Mouse (Mus musculus) neural tube, embryonic 12.5 days (tissue): ENCODE measurements at regions not wholly inside any gene's neighbourhood (a gene's known extent, or its start where the extent isn't known, plus 50 kb on each side); places are given as distances from the start of the nearest gene placed in this dataset.

Experiments used
- ATAC-seq: fragments of 200-750 bp; cut with Nextera tagmentation; 2 replicates; pipeline ENCODE4 v1.8.0; 2017; ENCODE audit warnings: low read depth, mild to moderate bottlenecking, moderate TSS enrichment, moderate library complexity; ENCODE audit not compliant: low FRiP score
- H3K27ac ChIP-seq: fragments of 300-500 bp; sonication (generic); 2 replicates; pipeline ENCODE4 v1.5.1; 2016
- H3K27me3 ChIP-seq: fragments of 300-500 bp; sonication (generic); replicated peaks from 2 replicates; pipeline ENCODE4 v1.6.1; 2016; ENCODE audit warnings: mild to moderate bottlenecking
- H3K36me3 ChIP-seq: fragments of 300-500 bp; sonication (generic); 2 replicates; pipeline ENCODE4 v1.6.1; 2016; ENCODE audit warnings: mild to moderate bottlenecking
- H3K4me1 ChIP-seq: fragments of 300-500 bp; sonication (generic); 2 replicates; pipeline ENCODE4 v1.6.1; 2016
- H3K4me2 ChIP-seq: fragments of 300-500 bp; sonication (generic); replicated peaks from 2 replicates; pipeline ENCODE4 v1.6.1; 2016; ENCODE audit warnings: mild to moderate bottlenecking
- H3K4me3 ChIP-seq: fragments of 300-500 bp; sonication (generic); 2 replicates; pipeline ENCODE4 v1.5.1; 2016
- H3K9ac ChIP-seq: fragments of 300-500 bp; sonication (generic); 2 replicates; pipeline ENCODE4 v1.6.1; 2016; ENCODE audit warnings: mild to moderate bottlenecking
- H3K9me3 ChIP-seq: fragments of 300-500 bp; sonication (generic); 2 replicates; pipeline ENCODE4 v1.6.1; 2016; ENCODE audit warnings: mild to moderate bottlenecking
- WGBS: fragments of 180-500 bp; shearing (Covaris S2); methylation state at CpG from one replicate; pipeline ENCODE4 v1.1.7; 2016; 5-methylcytosine and 5-hydroxymethylcytosine counted together

- 90% methylated on average over 4 of the region's 4 CpGs for WGBS
- Histone ChIP-seq H3K4me3 (no peak overlapping the region), H3K27me3 (no peaks in the 10 kb centered on the region), H3K4me1 (no peaks in the 10 kb centered on the region), H3K9ac (no peak overlapping the region), H3K36me3 (no peaks in the 10 kb centered on the region), H3K4me2 (no peak overlapping the region), H3K9me3 (no peaks in the 10 kb centered on the region), H3K27ac (no peak overlapping the region)
- no peak for ATAC-seq
These were observed 201.0 kb downstream of the Klf6 start for GRCm38 (mm10) chr13:6062305-6062704.

GRCm38 (mm10) chr13:6062729-6063386 is 201.6 kb downstream of the Klf6 start:
- 78% methylated on average over 3 of the region's 3 CpGs for WGBS
- Histone ChIP-seq H3K4me2 (no peak overlapping the region), H3K4me3 (no peak overlapping the region), H3K27me3 (no peaks in the 10 kb centered on the region), H3K27ac (no peak overlapping the region), H3K9ac (no peak overlapping the region), H3K9me3 (no peaks in the 10 kb centered on the region), H3K4me1 (no peaks in the 10 kb centered on the region), H3K36me3 (no peaks in the 10 kb centered on the region)
- no peak for ATAC-seq

- Histone ChIP-seq H3K9me3 (no peaks in the 10 kb centered on the region), H3K4me2 (no peak overlapping the region), H3K4me3 (no peak overlapping the region), H3K27me3 (no peaks in the 10 kb centered on the region), H3K27ac (no peak overlapping the region), H3K9ac (no peak overlapping the region), H3K36me3 (no peaks in the 10 kb centered on the region), H3K4me1 (no peaks in the 10 kb centered on the region)
- 87% methylated on average over 4 of the region's 4 CpGs for WGBS
- no peak for ATAC-seq
These were observed 215.9 kb downstream of the Klf6 start for GRCm38 (mm10) chr13:6076978-6077825.

- ATAC-seq: no peak
- Histone ChIP-seq H3K36me3 (no peaks in the 10 kb centered on the region), H3K9me3 (no peaks in the 10 kb centered on the region), H3K9ac (no peak overlapping the region), H3K4me2 (no peak overlapping the region), H3K27ac (no peak overlapping the region), H3K4me1 (no peaks in the 10 kb centered on the region), H3K4me3 (no peak overlapping the region), H3K27me3 (no peaks in the 10 kb centered on the region)
- 49% methylated on average over 2 of the region's 2 CpGs for WGBS
These were observed 224.6 kb downstream of the Klf6 start for GRCm38 (mm10) chr13:6085891-6086290.

DNA sequence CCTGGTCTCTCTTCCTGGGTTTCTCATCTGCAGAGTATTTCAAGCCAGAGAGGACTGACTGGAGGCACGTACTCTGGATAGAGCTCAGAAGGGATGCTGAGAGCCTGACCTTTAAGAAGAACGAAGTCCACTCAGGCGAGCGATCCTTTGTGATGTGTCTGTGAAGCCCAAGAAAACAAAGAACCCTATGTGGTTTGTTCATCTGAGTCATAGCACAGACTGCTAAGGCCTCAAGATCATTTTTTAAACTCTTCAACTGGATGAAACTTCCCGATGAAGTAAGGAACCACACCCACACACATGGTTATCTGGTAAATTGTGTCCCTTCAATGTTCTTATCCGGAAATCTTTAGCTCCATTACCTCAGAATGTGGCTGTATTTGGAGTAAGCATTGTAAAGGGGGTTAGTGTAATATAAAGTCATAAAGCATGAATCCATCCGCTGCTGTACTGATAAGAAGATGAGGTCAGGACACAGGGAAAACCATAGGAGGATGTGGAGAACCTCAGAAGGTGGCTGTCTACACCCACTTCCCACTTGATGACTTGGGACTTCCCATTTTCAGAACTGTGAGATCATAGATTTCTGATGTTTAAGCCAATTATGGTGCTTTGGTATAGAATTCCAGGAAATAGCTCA is 247.9 kb downstream of the Klf6 start:
- Histone ChIP-seq H3K27ac (no peak overlapping the region), H3K9ac (no peak overlapping the region), H3K4me2 (no peak overlapping the region), H3K27me3 (no peaks in the 10 kb centered on the region), H3K36me3 (no peaks in the 10 kb centered on the region), H3K9me3 (no peaks in the 10 kb centered on the region), H3K4me3 (no peak overlapping the region), H3K4me1 (no peaks in the 10 kb centered on the region)
- 88% methylated on average over 7 of the region's 7 CpGs for WGBS
- ATAC-seq: no peak

DNA sequence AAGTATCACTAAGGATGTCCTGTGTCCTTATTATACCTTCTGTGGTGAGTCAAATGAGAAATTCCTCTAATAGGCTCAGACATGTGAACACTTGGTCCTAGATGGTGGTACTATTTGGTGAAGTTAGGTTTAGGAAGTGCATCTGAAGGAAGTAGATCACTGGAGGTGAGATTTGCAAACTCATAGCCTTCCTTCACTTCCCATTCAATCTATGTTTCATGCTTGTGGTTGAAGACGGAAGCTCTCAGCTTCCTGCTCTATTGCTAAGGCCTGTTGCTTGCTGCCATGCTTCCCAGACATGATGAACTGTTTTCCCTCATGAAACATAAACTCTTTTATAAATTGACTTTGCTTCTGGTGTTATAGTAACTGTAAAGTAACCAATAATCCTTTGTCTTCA is 258.4 kb downstream of the Klf6 start:
- H3K4me1 ChIP-seq: no peaks in the 10 kb centered on the region
- H3K9me3 ChIP-seq: no peaks in the 10 kb centered on the region
- no peak overlapping the region for H3K9ac ChIP-seq
- no peaks in the 10 kb centered on the region for H3K27me3 ChIP-seq
- H3K27ac ChIP-seq: no peak overlapping the region
- no peak overlapping the region for H3K4me2 ChIP-seq
- no peaks in the 10 kb centered on the region for H3K36me3 ChIP-seq
- H3K4me3 ChIP-seq: no peak overlapping the region
- ATAC-seq: no peak
- WGBS: 92% methylated on average over 1 of the region's 1 CpGs

DNA sequence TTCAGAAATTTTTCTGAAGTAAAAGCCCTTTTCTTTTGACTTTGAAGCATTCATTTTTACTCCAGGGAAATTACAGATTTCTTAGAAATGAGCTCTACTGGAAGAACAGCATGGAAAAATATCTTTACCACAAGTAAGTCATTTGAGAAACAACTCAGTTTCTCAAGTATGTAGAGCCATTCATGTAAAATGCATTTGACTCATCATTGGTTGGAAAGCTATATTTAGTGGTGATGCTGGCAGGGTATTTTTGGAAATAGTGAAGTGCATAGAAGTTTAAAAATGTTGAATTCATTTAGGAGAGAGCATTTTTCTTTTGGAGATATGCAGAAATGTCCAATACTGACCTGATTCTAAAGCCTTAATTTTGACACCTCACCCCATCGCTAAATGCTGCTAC is 266.0 kb downstream of the Klf6 start:
- H3K9me3 ChIP-seq: no peaks in the 10 kb centered on the region
- no peak for ATAC-seq
- no peaks in the 10 kb centered on the region for H3K27me3 ChIP-seq
- no peaks in the 10 kb centered on the region for H3K4me1 ChIP-seq
- H3K36me3 ChIP-seq: no peaks in the 10 kb centered on the region
- WGBS: 90% methylated on average over 1 of the region's 1 CpGs
- H3K4me2 ChIP-seq: no peak overlapping the region
- no peak overlapping the region for H3K27ac ChIP-seq
- no peak overlapping the region for H3K9ac ChIP-seq
- no peak overlapping the region for H3K4me3 ChIP-seq

DNA sequence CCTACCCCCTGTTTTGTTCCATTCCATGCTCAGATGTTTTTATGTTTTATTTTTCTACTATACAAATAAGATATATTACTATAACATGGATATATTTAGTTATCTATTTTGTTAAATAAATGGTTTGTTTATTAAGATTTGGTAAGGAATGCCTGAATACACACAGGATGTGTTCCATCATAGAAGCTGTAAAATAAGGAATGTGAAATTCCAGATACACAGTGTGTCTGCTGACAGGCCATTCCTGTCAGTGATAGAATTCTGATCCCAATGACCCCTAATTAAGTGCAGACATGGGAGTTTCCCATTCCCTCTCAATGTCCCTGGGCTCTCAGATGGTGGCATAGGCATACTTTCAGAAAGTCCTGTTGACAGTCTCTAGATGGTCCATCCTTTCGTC is 267.6 kb downstream of the Klf6 start:
- Histone ChIP-seq H3K4me3 (no peak overlapping the region), H3K36me3 (no peaks in the 10 kb centered on the region), H3K9ac (no peak overlapping the region), H3K27ac (no peak overlapping the region), H3K4me1 (no peaks in the 10 kb centered on the region), H3K9me3 (no peaks in the 10 kb centered on the region), H3K4me2 (no peak overlapping the region), H3K27me3 (no peaks in the 10 kb centered on the region)
- ATAC-seq: no peak
- WGBS: 84% methylated on average over 1 of the region's 1 CpGs

DNA sequence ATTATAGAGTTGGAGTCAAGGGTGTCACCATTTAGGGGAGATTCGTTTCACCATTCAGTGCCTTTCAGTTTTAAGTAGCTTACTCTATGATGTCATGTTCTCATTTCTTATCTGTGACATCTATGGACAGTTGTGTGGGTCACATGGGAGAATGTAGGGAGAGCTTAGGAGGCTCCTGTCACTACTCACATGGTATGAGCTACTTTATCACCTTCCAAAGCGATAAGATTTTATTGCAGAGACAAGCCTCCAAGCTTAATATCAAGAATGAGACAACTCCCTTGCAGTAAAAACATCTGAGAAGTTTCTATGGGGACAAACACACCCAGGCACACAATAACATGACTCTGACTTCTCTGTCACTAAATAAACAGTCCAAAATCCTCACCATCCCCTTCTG is 270.1 kb downstream of the Klf6 start:
- Histone ChIP-seq H3K4me2 (no peak overlapping the region), H3K27me3 (no peaks in the 10 kb centered on the region), H3K9ac (no peak overlapping the region), H3K4me1 (no peaks in the 10 kb centered on the region), H3K9me3 (no peaks in the 10 kb centered on the region), H3K4me3 (no peak overlapping the region), H3K27ac (no peak overlapping the region), H3K36me3 (no peaks in the 10 kb centered on the region)
- ATAC-seq: no peak
- 86% methylated on average over 2 of the region's 2 CpGs for WGBS

DNA sequence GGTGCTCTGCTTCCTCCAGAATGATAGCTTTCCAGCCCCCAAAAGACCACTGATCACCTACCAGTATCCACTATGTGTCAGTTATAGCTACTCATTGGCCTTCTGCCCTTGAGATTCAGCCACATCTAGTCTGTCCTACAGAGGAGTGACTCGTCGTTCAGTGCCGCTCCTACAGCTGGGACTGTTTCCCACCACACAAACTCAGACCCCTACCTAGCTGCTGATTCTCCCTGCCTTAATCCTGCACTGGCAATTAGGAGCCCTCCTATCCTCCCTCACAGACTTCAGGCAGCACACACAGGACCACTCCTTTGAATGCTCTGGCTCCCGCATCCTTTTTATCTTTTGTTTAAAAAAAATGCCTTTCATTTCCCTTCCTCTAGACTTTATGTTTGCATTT is 275.9 kb downstream of the Klf6 start:
- no peak overlapping the region for H3K9ac ChIP-seq
- H3K27me3 ChIP-seq: no peaks in the 10 kb centered on the region
- no peaks in the 10 kb centered on the region for H3K4me1 ChIP-seq
- no peak overlapping the region for H3K4me3 ChIP-seq
- no peak overlapping the region for H3K27ac ChIP-seq
- no peak for ATAC-seq
- 14% methylated on average over 4 of the region's 4 CpGs for WGBS
- H3K9me3 ChIP-seq: no peaks in the 10 kb centered on the region
- no peaks in the 10 kb centered on the region for H3K36me3 ChIP-seq
- H3K4me2 ChIP-seq: no peak overlapping the region

DNA sequence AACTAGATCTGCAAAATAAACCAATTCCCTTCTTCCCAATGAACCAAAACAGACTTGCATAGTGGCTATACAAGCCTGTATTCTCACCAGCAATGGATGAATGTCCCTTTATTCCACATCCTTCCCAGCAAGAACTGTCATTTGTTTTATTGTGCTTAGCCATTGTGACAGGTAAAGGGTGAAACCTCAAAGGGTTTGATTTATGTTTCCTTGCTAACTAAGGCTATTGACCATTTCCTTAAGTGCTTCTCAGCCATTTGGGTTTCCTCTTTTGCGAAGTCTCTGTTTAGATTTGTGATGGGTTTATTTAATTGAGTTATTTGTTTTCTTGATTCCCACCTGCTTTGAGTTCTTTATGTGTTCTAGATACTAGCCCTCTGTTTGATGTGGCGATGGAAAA is 281.5 kb downstream of the Klf6 start:
- ATAC-seq: no peak
- Histone ChIP-seq H3K4me3 (no peak overlapping the region), H3K4me2 (no peak overlapping the region), H3K27ac (no peak overlapping the region), H3K36me3 (no peaks in the 10 kb centered on the region), H3K27me3 (no peaks in the 10 kb centered on the region), H3K9ac (no peak overlapping the region), H3K9me3 (no peaks in the 10 kb centered on the region), H3K4me1 (no peaks in the 10 kb centered on the region)
- 21% methylated on average over 2 of the region's 2 CpGs for WGBS

GRCm38 (mm10) chr13:6153657-6154056 is 292.4 kb downstream of the Klf6 start:
- Histone ChIP-seq H3K9me3 (no peaks in the 10 kb centered on the region), H3K4me3 (no peak overlapping the region), H3K9ac (no peak overlapping the region), H3K27ac (no peak overlapping the region), H3K4me2 (no peak overlapping the region), H3K27me3 (no peaks in the 10 kb centered on the region), H3K4me1 (peaks cover 8% of the 10 kb centered on the region; the same call in 1 of the 2 replicates), H3K36me3 (no peaks in the 10 kb centered on the region)
- ATAC-seq: no peak
- WGBS: 88% methylated on average over 4 of the region's 4 CpGs
